Mouse (Mus musculus): ENCODE results near the gene Prss16.

Prss16 gene

DNA sequence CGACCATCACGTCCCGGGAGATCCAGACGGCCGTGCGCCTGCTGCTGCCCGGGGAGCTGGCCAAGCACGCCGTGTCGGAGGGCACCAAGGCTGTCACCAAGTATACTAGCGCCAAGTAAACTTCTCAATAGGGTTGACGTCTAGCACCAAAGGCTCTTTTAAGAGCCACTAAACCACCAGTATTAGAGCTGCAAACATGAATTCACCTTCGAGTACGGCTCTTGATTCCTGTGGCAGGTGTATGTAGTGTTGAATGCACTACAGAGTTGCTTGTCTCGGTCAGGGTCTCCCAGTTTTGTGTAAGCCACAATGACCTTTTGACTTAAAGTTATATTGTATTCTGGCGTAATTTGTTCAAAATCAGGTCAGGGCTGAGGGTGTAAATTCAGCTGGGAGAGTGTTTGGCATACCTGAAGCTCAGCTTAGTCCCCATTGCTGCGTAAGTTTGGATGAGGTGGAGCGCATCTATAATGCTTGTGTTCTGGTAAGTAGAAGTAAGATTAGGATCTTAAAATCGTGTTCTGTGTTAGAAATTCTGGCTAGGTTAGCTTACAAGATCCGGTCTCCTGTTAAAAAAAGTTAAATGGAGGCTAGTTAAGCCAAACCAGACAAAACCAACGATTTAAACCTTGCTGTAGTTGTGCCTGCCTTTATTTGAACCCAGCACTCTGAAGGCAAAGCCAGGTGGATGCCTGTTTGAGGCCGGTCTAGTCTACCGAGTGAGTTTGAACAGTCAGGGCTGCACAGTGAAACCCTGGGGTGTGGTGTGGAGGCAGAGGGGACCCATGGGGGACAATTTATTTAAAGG, 26.8 kb upstream of the Prss16 start:
- peak; percentile 83 for DNase-seq (ENCODE audit: extremely low read depth, insufficient read length, low spot score)

DNA sequence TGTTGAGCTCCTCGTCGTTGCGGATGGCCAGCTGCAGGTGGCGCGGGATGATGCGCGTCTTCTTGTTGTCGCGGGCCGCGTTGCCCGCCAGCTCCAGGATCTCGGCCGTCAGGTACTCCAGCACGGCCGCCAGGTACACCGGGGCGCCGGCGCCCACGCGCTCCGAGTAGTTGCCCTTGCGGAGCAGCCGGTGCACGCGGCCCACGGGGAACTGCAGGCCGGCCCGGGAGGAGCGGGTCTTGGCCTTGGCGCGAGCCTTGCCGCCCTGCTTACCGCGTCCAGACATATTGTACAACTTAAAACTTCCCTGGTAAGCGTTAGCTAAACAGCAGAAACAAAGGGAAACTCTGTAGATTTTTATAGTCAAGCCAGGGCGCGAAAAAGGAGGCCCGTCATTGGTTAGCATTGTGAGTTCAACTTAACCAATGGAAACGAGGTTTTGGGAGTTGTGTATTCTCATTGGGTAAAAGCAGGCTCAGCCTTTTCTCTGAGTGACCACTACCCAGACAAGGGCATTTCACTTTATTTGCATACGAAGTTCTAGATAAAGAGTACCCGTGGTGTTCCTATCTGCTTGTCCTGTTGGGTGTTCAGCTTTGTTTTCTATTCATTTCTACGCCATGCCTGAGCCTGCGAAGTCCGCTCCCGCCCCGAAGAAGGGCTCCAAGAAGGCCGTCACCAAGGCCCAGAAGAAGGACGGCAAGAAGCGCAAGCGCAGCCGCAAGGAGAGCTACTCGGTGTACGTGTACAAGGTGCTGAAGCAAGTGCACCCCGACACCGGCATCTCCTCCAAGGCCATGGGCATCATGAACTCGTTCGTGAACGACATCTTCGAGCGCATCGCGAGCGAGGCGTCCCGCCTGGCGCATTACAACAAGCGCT, 26.0 kb upstream of the Prss16 start, which contains the start of the genes Hist1h2ah and Hist1h2bk:
Hist1h2ah (minus strand) TSS at position 302 of the 882 bp plus-strand sequence.
Hist1h2bk (plus strand) TSS at position 604 of the 882 bp plus-strand sequence.
- peak; percentile 94 for DNase-seq (ENCODE audit: extremely low read depth, insufficient read length, low spot score)

DNA sequence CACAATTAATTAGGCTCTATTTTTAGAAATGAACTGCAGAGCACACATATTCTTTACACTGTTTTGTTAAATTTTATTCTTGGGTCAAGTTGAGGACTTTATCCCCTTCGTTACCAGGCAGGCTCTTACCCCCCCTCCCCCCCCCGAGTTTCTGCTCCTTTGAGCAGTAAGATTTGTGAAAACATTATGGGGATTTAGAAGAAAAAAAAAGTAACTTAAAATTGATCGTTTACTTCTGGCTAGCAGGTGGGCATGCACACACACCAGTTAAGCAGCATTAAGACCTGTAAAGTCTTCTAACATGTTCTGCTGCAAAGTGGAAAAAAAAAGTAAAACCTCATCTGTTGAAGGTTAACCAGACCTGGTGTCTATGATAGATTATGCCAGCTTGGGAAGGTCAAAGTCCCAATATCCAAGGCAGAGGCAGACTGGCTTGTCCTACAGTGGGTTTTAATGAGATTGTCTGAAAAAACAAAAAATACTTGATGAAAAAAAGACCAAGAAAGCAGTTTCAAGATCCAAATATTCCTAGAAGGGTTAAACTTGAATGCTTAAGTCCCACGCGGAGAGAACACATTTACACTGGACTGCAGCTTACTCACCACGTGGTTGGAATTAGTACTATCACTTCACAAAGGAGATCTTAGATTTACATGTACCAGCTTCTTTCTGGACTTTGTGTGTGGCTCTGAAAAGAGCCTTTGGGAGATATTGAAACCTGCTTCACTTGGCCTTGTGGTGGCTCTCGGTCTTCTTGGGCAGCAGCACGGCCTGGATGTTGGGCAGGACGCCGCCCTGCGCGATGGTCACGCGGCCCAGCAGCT, 25.1 kb upstream of the Prss16 start:
- peak; percentile 79 for DNase-seq (ENCODE audit: extremely low read depth, insufficient read length, low spot score)

DNA sequence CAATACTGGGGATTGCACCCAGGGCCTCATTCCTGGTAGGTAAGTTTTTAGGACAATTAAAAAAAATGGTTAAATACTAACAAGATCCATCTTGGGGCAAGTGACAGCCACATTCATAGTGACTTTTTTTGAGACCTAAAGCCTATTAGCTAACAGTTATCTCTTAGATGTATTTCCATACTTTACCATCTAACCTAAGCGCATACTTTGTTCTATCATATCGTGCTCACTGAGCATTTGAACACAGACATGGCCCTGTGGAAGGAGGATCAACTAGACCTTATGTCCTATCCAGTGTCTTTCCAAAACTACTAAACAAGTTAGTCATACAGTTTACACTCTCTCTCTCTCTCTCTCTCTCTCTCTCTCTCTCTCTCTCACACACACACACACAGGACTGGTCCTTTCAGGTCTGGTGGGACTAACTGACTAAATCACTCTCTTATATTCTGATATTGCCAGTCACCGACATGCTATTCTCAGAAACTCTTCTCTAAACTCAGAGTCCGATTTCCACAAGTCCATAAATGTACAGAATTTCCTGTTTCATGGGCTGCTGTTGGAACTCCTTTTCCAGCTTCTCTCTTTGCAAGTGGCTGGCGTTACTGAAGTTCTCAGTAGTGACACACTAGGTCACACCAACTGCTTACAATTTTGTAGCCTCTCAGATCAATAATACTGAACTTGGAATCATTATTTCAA, 24.4 kb upstream of the Prss16 start:
- peak; percentile 54 for DNase-seq (ENCODE audit: extremely low read depth, insufficient read length, low spot score)

DNA sequence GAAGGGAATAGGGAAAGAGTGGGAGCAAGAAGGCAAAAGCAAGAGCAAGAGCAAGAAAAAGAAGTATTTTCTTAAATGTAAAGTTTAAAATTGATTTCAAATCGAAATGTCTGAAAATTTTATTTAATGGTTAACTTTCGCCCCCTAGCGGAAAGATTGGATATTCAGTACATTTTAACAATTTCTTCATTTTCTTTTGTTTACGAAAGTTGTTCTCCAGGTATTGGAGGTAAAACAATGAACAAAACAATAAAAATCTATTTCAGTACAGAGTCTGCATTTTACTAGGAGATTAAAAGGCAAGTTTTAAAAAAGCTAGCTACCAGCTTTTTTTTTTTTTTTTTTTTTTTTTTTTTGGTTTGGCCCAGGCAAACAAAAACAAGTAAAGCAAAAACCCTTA, 21.0 kb upstream of the Prss16 start:
- DNase-seq (ENCODE audit: extremely low read depth, insufficient read length, low spot score) = no peak

DNA sequence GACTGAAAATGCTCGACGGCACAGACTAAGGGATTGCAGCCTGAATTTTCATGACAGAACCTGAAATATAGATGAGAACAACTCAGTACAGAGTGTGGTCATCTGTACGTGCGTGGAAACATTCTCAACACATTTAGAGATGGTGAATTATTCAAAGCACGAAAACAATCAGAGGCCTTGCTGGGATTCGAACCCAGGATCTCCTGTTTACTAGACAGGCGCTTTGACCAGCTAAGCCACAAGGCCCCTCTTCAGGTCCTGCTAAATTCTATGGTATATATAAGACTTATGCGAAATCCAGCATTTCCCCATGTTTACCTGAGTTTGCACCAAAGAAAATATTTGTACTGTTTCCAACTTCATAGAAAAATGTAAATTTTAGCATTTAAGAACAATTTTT, 20.4 kb upstream of the Prss16 start:
- peak; percentile 37 for DNase-seq (ENCODE audit: extremely low read depth, insufficient read length, low spot score)

DNA sequence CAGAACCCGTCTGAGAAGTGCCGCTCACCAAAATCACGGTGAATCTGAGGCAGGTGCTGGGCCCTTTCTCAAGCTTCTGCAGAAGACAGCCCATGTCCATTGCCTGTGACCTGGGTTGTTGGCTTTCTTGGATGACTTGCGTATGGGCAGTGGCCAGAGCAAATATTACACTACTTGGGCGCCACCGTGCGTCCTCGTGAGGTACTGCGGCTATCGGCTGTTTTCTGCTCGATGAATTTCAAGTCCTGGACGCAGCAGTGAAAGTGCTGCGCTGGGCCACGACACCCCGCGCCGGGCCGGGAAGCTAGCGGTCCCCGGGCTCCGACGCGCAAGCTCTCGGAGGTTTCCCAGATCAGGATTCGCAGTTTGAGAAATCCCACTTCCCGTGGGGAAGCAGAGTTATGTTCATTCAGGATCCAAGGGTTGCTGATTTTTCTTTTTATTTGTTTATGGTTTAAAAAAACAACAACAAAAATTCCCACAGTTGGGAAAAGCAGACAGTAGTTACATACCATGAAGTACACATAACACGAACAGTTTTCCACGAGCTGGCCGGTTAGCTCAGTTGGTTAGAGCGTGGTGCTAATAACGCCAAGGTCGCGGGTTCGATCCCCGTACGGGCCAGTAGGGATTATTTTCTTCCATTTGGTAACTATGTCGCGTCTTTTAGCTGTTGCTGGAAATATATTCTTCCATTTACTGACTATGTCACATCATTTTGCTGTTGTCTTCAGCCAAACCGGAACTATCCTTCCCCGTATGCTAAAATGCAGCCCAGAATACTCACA, 19.3 kb upstream of the Prss16 start:
- DNase-seq (ENCODE audit: extremely low read depth, insufficient read length, low spot score) = peak; percentile 90

DNA sequence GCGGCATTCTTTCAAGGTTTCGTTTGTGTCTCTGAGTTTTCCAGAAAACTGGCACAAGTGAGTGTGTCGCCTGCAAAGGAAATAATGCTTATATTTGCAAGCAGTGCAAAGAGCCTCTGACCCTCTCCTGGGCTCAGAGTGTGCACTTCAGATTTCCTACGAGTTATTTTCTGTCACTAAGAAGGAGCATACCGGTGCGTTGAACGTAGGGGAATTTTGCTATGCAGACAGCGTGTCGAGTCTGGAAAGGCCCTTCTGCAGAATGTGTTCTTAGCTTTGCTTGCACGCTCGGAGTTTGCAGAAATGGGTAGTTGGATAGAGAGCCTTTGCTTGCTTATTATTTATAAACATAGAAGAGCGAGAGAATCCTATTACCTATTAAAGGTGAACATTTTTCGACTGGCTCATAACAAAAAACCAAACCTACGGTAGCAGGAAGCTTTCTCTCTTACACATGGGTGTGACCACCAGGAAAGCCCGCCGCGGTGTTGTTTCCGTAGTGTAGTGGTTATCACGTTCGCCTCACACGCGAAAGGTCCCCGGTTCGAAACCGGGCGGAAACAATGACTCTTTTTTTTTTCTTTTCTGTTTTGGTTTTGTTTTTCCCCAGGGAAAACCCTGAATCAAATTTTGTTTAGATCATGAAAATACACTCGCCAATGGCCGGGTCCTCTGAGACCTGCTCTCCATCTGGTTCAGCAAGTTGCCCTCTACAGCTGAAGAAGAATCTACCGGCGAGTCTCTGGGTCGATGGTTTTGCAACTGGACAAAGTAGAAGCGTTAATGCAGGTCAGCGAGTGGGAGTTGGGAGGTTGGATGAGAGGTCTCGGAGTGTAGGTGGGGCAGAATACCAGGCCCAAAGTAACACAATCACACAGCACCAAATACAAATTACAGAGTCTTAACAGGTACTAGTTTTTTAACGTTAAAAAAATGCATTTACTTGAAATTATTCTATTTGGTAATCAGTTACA, 16.8 kb upstream of the Prss16 start:
- DNase-seq (ENCODE audit: extremely low read depth, insufficient read length, low spot score) = peak; percentile 75

DNA sequence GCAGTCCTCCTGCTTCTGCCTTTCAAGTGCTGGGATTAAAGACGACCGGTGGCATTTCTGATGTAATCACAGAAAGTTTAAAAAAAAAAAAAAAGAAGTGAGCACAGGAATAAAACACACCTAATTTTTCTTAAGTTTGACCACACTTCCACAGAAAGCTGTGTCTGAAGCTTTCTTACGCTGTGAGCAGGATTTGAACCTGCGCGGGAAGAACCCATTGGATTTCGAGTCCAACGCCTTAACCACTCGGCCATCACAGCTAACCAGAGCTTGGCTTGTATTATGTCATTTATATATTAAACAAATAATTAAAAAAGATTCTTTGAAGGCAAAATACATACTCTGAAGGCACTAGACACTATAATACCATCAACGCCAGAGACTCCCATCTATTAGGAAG, 12.7 kb upstream of the Prss16 start:
- peak; percentile 69 for DNase-seq (ENCODE audit: extremely low read depth, insufficient read length, low spot score)

DNA sequence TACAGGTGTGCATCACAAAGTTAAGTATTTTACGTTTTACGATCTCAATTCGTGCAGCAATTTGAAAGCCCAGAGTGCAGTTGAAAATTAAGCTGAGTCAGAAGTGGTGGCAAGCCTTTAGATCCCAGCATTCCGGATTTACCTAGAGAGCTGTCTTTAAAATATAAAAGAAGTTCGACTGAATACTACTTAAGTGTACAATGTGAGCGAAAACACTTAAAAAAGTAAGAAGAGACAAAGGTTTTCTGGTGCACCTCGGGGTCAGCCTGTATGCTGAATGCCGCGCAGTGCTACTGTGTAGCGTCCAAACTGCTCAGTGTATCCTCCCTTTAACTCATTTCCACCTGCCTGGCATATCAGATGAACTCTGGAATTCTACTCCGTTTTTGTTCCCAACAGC, 12.0 kb upstream of the Prss16 start:
- no peak for DNase-seq (ENCODE audit: extremely low read depth, insufficient read length, low spot score)

DNA sequence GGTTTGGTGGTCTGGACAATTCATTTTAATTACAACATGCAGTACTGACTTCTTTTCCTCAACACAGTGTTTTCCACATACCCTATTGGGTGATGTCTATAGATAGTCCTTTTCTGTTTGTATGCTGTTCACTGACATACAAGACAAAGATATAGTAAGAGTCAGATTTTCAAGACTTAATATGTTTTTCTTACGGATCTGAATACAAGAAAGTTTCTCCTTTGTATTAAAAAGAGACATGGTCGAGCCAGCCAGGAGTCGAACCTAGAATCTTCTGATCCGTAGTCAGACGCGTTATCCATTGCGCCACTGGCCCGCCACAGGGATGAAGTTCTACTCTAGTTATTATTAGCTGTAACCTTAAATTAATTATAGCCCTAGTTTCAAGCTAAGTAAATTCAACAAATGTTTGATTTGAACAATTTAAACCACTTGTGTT, 11.4 kb upstream of the Prss16 start:
- peak; percentile 71 for DNase-seq (ENCODE audit: extremely low read depth, insufficient read length, low spot score)

DNA sequence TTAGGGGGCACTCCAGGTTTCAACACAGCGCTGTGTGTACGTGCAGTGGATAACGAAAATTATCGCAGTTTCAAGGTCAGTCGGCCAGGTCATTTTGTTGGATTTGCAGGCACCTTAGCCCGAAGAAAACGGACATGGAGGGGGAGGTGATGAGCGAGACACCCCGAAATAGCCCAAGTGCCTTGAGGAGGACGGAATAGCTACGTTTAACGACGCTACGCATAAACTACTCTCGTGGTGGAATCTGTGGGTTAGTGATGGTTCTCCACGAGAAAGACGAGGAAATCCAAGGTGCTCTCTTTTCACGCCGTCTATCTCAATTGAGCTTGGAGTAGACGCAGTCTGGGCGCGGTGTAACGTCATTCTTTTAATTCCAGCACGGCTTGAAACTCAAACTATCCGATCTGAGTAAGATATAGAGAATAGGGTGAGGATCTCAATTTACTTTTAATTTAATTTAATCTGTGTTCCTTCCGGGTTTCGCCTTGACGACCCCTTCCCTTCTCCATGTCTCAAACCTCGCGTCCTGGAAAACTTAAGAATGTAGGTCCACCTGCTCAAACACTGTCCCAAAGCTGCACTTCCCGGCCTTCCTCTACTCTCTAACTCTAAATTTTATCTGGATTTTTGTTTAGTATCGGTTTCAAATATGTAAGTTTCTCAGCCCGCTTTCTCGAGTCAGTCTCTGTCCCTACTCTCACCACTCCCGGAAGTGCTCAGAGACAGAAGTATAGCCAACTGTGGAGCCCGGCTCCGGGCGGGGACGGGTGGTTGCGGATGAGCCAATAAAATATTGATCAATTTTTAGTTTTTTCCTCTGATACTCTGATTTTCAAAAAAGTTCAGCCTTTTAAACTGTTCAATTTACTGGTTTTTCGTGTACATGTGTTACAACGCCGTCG, 10.6 kb upstream of the Prss16 start:
- no peak for DNase-seq (ENCODE audit: extremely low read depth, insufficient read length, low spot score)

DNA sequence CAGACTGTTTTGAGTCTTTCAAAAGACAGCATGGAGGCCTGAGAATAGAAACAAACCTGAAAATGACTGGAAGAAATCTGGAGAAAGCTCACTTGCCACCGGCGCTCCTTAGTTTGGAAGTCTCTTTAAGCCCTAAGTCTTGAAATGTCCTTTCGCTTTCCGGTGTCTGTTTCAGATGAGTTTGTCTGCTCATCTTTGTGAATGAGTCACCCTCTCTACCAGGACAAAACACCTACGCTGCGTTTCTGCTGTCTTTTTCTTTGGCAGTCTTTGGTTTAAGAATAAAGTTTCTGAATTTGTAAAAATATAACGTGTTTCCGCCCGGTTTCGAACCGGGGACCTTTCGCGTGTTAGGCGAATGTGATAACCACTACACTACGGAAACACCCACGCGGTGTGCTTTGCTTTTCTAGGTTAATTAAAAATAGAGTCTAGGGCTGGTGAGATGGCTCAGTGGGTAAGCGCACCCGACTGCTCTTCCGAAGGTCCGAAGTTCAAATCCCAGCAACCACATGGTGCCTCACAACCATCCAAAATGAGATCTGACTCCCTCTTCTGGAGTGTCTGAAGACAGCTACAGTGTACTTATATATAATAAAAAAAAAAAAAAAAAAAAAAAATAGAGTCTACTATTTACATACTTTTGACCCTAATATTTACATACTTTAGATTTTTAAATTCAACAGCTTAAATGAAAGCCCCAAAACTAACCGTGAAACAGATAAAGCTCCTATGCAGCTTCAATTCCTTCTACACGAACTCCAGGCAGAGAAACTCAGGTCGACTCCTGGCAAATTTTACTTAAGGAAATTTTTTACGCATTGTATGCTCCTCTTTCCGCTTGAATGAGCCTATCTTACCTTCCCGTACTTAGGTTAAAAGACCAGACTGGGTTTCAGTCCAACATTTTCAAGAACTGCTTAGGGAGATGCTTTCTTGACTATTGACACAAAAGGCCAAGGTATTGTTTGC, 6.2 kb upstream of the Prss16 start:
- DNase-seq (ENCODE audit: extremely low read depth, insufficient read length, low spot score) = peak; percentile 79

DNA sequence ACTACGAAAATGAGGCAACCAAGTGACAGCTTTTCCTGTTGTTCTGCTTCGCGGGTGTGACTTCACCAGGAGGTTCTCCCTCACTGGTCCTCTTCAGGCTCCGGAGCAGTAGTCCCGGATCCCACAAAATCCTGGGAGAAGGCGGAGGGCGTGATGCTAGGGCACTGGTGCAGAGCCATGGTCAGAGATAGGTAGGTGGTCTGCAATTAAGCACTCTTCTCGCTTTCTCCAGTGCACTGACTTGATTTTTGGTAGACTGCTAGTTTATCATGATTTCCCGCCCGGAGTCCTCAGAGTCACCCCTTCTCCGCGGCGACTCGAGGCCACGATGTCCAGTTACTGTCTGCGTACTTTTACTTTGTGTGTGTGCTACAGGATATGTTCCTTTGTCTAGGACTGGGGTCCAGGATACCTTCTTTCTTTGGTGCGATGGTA, 4.9 kb upstream of the Prss16 start:
- no peak for DNase-seq (ENCODE audit: extremely low read depth, insufficient read length, low spot score)

DNA sequence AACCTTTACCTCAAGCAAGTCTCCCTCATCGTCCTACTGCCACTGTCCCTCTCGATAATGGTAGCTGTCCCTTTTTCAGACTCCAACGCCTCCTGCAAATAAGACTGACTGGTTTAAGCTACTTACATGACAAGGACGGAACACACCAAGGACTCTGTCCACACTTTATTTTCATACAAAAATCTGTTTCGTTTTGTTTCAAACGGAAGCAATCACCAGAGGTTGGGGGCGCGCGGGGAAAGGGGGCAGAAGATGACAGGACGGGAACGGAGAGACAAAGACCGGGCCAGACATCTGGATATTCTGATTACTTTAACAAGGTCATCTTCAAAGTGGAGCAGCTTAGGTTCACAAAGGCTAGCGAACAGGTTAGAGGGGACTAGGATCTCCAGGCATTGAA, 4.2 kb upstream of the Prss16 start:
- DNase-seq (ENCODE audit: extremely low read depth, insufficient read length, low spot score) = no peak

DNA sequence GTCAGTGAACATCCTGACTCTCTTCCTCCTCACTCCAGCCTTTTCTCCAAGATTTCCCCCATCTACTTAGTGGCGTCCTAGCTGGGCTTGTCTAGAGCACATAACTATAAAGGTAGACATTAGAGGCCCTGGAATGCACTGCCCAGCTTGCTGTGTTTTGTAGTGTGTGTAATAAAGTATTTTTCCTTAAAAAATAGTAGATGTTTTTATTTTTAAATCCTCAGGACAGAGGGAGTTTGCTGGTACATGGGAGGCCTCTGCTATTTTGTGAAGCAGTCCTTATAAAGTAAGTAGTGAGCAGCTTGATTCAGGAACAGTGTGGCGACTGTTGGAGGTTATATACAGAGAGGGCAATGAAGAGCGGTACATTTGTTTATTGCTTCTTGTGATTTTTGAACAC, 835 bp downstream of the Prss16 start:
- DNase-seq (ENCODE audit: extremely low read depth, insufficient read length, low spot score) = no peak
